Mouse (Mus musculus) ZHBTc4 (cell line): ENCODE measurements around the gene Aldh1a1.
"Not testable (repeated sequence)": the region's sequence is repeated elsewhere in the genome, so short reads cannot be mapped to it uniquely, and the experiment has no call there.

ENCODE experiments used
- DNase-seq: peaks from one replicate; pipeline ENCODE4 v3.0.0-alpha.2; 2011; ENCODE audit warnings: low read depth, low spot score

The Aldh1a1 gene

DNA sequence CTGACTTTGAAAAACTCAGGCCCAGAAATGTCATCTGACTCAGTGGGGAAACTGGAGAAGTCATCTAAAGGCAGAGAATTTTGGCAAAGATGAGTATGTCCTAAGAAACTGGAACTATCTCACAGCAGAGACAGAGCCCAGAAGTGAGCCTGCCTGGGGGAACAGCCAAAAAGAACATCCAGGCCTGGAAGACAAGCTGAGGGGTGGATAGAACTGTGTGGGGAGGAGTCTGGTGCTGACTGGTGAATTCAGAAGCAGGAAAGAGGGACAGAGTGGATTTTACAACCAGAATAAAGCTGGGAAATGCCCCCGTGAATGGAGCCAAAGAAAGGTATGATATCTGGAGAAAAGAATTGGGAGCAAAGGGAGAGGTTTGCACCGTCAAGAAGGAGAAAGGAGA is at the start of gene Aldh1a1:
Gene Aldh1a1 (plus strand): TSS at position 225 of the 400 bp plus-strand sequence.
- DNase-seq = no peak

DNA sequence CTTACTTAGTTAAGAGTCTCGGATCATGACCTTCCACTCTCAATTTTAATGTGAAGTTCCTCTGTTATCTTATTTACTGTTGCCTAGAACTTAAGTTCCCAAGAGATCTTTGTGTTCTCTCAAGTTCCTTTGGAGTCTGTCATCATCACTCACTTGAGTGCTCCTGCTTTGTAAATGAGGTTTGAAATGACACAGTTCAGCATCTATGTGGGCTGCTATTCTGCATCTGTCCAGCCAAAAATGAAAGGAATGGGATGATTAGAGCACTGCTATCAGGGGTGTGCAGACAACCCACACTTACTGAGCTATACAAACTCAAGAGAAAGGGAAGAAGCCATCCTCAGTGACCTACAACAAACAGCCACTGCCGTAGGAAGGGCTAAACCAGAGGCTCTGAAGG is 44.7 kb upstream of the Aldh1a1 start:
- DNase-seq = no peak

DNA sequence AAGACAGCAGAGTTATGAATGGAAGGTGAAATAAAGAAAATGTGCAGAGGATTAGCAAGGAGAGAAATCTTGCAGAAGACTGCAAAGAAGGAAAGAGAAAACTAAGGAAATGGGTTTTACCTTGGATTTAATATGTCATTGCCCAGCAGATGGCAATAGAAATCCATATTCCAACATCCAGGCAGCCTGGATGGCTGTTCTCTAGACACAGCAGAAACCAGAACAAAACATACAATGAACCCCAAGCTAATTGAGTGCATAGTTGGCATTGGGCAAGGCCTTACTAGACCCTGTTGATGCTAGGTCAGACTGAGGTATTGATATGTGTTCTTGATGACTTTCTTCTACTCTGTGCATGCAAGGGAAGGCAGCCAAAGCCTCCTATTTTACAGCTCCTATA is 43.0 kb upstream of the Aldh1a1 start:
- no peak for DNase-seq

DNA sequence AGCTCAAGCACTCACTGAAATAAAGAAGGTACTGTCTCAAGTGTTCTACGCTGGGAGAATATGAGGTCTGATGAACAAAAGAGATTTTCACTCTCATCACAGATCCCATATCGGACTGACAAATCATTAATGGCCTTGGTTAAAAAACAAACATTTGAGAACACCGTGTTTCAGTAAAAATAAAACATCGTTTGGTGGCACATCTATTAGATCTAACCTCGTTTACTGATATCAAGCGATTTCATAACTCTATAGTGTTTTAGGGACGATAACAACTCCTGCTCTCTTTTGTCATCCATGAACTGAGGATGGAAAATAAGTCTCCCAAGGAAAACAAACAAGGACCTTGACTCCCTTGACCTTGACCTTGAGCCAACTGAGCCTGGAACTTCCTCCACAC is 41.5 kb upstream of the Aldh1a1 start:
- peak; percentile 38 for DNase-seq

DNA sequence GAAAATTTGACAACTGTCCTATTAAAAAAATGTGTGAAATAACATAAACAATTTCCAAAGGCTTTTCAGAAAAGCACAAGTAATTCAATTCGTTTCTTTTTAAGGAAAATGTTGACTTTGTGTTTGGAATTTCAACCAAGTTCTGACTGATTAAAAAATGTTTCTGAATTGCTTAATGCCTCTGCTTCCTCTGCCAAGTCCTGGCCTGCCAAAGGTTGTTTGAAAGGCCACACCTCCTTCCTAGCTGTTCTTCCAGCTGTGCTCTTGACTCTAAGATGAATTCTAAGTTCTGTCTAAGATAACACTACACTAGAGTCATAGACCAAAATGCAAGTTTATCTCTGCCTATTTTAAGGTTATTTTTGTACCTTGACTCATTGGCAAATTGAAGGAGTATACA is 8.0 kb upstream of the Aldh1a1 start:
- no peak for DNase-seq

DNA sequence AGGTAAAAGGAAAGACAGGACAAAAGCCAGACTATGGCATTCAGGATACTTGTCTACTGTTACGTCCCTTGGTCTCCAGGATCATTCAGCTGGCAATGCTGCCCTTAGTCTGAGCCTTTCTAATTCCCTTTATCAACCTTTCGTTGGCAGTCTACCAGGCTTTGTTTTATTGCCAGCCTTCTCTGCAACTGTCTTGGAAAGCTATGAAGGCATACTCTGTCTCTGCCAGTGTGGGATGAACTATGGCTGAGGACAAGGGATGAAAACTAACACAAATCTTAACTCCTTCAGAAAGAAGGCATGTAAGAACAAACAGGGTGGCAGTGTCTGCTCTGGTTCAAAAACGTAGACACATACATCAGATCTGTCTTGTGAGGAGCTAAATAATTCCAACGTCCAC is 565 bp upstream of the Aldh1a1 start:
- no peak for DNase-seq

DNA sequence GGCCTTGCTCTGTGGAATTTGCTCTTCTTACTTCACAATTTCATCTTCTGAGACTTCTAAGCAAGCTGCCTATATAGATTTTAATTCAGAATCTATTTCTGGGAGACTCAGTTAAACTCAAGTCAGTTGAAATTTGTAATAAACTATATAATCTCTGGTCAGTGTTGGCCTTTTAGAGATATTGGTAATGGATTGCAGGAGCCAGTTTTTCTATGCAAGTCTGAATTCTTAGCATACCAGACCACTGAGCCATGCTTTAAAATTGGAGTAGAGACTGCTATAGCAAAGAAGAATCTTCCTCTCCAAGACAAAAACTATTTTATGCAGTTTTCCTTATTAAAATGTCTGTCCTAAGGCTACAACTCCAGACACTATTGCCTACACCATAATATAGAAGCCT is 4.0 kb downstream of the Aldh1a1 start:
- no peak for DNase-seq

DNA sequence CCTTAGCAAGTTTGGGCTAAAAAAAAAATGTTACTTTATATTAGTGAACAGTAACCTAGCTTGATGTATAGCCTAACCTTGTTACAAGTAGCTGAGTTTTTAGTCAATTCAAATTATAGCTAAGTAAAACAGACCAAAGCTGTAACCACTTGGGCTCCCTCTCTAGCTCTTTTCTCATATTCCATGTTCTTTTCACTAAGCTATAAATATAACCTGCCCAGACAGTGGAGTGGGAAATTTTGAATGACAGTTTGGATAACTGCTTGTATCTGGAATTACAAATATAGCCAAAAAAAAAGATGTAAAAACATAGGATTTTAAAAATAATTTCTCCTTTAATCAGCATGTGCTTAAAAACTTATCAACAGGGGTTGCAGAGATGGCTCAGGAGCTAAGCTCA is 12.8 kb downstream of the Aldh1a1 start:
- no peak for DNase-seq

DNA sequence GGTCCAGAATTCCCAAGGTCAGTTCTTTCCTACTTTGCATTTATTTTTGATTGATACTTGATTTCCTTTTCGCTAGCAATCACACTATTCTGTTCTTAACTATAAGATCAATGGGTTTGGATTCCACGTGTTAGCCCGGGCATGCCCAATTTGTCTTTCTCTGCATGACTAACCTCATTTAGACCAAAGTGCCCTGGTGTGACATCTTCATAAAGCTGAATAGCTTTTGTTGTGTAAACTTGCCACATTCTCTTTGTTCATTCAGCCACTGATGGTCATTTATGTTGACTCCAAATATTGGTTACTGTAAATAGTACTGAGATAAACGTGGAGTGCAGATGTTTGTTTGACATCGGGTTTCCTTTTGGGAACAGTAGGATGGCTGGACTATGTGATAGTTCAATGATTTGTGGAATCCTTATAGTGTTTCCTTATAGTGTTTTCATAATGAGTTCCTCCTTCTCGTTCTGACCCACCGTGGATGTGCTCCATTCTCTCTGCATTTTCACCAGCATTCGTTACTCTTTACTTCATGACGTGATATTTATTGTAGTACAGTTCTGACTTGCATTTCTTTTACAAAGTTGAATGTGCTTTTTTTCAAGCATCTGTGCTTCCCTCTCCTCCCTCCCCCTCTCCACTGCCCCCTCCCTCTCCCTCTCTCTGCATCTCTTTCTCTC is 14.6 kb downstream of the Aldh1a1 start:
- DNase-seq = peak; percentile 1

DNA sequence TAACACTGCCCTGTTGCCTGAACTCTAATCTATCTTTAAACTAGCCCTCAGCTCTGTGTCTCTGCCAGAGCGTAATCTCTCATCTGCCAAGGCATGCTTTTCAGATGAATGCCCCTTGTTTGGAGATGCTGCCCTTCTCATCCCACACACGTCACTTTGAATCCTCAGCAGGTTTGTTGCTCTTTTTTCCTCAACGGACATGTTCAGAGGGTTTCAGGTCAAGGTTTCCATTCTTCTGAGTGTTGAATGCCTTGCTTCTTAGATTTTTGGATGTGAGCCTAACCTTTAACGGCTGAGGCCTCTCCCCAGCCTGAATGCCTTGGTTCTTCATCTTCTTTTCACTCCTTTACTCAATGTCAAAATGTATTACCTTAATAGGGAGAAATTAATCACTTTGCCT is 16.1 kb downstream of the Aldh1a1 start:
- DNase-seq = no peak

DNA sequence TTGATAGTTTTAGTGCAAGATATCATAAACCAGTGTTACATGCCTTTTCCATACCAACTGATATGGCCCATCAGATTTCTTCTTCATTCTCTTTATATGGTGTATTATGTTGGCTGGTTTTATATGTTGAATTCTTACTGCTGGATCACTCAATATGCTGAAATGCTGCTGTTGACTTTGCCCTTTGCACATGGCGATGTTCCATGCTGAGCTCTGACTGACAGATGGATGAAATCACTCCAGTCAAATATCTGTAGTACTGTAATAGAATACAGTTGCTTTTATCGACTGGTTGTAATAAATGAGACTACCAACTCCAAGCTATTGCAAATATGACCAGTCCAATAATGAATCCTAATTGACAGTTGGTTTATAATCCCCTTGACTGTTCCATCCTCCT is 19.5 kb downstream of the Aldh1a1 start:
- no peak for DNase-seq

DNA sequence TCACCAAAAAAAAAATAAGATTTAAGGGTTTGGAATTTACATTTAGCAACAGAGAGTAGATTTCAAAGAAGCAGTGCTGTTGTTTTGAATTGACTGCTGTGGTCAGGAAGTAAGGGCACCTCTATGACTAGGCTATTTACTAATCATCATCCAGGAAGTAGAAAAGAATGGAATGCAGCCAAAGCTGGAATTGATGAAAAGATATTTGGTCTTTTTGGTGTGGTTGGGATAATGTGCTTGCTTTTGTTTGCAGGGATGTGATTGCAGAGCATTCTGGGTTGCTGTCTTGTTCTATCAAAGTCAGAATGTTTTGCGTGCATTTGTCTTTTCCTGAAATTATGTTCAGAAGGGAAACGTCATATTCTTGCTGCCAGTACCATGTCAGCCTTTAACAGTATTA is 20.7 kb downstream of the Aldh1a1 start:
- DNase-seq = no peak

DNA sequence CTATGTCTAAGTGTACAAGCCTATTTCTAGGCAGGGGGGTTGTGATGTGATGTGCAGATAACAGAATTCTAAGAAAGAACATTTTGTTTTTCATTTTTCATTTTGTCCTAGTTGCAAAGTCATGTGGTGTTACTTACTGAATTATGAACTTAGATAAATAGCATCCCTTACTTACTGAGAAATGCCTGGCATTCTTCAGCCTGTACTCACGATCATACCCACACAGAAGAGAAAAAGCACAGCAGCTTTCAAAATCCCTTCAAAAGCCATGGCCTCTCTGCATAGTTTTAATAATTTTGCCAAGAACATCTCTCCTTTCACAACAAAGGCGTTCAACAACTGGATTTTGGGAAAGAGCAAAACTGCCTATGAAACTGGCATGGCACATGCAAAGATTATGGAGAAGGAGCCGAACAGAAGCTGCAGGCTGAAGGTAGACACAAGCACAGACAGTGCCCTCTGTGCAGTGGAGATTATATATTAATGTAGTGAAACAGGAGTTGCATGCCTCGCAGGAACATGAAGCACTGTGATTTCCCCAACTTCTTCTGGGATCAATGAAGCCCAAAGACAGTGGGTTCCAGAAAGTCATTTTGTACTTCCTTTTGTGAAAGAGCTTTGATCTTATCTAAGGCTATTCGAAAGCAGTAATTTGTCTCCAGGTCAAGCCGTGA is 21.3 kb downstream of the Aldh1a1 start:
- DNase-seq = no peak

DNA sequence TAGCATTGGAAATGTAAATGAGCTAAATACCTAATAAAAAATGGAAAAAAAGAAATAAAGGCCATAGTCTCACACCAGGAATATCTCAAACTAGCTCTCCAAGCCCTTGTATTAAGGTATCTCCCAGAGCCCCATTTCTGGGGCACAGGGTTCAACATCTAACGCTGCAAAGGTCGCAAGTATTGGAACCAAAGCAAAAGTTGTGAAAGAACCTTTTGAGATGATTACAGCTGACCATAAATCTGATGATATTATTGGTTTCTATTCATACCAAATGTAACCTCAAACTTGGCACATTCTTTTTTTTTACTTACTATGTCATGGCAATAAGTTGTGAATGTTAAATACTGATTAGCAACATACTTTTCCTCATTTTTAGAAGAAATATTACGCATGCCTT is 24.0 kb downstream of the Aldh1a1 start:
- DNase-seq = no peak

DNA sequence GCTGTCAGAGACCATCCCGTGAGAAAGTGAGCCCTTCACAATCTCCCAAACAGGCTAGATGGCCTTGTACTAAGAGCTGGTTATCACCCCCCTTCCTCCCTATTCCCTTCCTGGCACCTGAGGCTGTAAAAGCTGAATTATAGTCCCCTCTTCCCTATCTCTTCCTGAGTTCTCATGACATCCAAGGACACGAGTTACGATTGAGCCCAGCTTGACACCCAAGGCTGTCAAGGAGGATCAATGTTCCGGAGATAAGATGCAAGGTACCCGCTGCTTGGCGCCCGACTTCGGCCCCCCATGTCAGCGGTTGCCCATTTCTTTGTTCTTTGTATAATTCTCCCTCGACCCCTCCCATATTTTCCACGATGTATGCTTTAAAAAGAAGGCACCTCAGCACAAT is 36.6 kb downstream of the Aldh1a1 start:
- not testable (repeated sequence) for DNase-seq

DNA sequence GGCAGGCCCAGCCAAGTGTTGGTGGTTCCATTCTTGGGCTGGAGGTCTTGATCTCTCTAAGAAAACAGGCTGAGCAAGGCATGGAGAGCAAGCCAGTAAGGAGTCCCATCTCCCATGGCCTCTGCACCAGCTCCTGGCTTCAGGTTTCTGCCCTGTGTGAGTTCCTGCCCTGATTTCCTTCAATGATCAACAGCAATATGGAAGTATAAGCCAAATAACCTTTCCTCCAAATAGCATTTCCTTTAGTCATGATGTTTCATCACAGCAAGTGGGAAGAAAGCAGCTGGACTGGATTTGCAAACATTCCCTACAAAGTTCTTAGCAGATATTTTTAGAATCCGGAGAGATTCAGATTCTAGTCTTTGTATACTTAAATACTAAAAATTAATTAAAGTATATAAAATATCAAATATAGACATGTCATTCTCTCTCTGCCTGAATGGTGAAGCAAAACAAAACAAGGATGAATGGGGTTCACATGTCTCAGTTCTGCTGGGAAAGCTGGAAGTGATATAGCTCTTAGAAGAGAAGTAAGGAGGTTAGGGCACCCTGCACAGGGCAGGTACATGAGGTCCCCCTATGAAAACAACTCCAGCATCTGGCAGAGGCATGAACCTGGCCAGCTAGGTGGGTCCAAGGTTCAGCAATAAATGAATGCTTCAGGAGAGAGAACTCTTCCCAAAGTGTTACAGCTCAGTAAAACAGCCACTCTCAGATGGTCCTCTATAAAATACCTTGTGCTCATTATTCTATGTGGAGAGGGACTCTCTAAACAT is 37.6 kb downstream of the Aldh1a1 start:
- no peak for DNase-seq

DNA sequence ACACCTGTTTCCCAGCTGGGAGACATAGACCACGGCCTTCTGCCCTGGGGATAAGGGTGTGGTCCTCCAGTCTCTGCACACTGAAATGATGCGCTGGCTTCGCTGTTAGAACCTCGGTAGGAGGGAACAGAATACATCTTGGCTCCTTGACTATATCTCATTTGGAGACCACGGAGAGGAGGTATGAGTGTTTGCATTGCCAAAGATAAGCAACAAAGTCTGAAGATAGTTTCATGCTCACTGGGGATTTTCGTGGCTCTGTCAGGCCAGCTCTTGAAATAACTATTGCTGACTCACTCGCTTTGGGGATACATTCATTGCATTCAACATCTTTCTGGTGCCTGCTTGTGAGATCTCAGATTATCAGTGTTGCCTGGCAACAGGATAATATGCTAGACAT is 44.0 kb downstream of the Aldh1a1 start:
- DNase-seq = peak; percentile 37

DNA sequence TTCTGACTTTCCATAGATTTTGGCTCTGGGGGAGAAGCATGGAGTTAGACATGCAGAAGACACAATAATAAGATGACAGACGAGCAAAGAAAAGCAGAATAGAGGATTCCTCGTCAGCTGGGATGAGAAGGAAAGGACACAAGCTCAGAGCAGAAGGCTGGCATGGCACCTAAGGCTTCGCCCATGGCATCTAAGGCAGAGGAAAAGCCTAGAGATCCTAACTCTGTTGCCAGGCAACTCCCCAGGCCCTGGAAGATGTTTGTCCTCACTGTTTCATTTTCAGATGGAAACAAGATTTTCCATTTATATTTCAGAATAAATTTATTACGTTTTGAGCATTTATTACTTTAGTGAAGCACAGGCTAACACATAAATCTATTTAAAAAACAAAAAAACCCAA is 48.5 kb downstream of the Aldh1a1 start:
- DNase-seq = no peak

DNA sequence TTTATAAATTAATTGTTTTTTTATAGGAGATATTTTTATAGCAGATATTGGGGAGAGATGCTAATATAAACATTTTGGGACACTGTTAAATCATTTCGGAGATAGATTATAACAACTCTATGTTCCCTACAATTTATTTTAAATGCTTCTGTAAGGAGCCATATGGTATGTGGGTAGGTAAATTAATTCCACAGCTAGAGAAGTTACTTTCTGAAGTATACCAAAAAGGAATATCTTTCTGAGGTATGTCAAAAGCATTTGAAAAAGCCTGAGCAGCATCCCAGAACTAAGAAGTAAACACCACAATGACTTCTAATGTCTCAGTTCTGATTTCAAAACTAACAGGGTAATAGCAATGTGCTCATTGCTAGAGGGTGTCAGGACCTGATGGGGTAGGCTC is 49.4 kb downstream of the Aldh1a1 start:
- DNase-seq = no peak

DNA sequence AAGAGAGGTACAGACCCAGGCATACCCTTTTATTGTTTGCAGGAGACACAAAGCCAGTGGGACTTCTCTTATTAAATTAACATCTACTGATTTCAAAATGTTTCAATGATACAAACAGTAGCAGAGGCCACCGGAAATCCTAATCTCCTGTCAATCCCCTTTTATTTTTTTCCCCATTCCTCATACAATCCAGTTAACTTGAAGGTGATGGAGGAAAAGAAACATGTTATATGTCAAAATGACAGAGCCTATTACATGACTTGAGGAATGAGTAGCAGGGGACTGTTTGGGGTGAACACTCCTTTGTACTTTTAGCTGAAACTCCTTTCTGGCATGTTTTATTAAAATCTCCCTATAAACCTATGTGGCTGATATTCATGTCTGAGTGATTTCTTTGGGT is 51.3 kb downstream of the Aldh1a1 start:
- DNase-seq = no peak

DNA sequence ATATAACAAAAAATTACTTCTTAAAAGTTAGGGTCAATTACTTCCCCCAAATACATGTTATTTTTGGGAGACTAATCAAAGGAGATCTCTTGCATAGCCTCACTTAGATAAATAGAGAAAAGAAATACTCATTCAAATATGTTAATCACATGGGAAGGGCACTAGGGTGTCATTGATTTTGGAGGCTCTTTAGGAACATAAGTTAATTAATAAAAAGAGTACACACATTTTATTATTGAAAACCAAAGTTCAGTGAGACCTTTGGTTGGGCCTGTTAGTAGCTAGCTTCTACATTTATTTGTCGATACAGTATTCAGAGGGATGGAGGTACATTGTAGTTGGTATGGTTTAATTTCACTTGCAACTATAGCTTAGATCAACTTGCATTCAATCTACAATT is 52.4 kb downstream of the Aldh1a1 start:
- DNase-seq = no peak

DNA sequence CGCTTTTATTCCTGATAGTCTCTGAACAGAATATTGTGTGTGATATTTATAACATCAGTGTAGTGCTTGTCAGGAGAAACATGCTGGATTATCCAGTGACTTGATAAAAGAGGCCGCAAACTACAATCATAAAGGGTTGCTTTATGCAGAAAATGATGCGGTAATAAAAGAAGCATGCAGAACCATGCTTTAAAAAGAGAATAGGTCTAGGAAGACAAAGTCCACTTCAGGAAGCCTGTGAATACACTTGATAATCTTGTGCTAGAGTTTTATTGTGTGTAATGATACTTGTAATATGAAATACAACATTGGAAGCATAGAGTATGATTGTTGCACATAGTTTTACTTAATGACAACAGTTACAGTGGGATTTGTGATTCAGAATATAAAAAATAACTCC is 54.5 kb downstream of the Aldh1a1 start:
- DNase-seq = no peak

DNA sequence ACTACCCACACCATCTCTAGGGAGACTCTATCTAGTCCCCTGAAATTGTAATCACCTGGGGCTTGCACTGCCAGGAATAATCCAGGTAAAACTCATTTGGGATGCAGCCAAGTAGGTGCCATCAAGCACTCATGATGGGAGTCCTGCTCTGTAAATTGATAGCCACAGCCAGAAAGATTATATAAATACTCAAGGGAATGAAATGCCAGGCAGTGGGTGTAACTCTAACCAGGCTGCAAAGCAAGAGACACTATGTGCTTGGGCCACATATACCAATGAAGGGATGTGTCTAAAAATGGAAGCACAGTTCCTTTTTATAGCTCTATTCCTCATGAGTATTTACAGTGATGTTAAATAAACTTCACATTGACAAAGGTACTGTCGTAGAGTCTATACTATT is 56.9 kb downstream of the Aldh1a1 start:
- DNase-seq = no peak
